24 mouse cellular contexts compared by ENCODE assay signal in the genomic region with DNA sequence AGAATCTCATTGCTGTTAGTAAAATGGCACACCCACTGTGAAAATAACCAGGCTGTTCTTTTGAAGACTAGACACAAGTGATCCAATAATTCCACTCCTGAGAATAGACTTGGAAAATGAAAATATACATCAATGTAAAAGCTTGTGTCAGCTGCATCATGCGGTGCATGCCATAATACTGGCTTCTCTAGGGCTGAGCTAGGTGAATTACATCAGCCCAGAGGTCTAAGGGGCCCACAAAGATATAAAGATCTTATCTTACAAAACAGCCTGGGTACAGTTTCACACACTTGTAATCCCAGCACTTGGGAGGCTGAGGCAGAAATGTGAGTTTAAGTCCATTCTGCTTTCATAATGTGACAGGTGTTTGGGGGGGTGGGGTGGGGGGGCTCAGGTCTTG. TPM values are rescaled to one million over a fixed set of nuclear protein-coding genes. Genes with fewer than 3 reads are reported as not detected.
"Had no signal": no experiment of that assay in that cellular context is flagged by ENCODE, and none has a peak within 500 bp of the region (broad histone marks: within the 10 kb centered on the region; RNA-seq: fewer than 3 reads in every experiment).

No protein-coding gene starts in this region.

- H3K36me3 ChIP-seq: lung, embryonic 15.5 days; midbrain, embryonic 15.5 days; neural tube, embryonic 12.5 days had no signal

- H3K9ac ChIP-seq: limb, embryonic 13.5 days; liver, embryonic 12.5 days; liver, embryonic 15.5 days; lung, embryonic 15.5 days; midbrain, embryonic 15.5 days; neural tube, embryonic 12.5 days had no signal

- H3K4me1 ChIP-seq: limb, embryonic 10.5 days; limb, embryonic 13.5 days; lung, embryonic 15.5 days; midbrain, embryonic 15.5 days; neural tube, embryonic 12.5 days had no signal

- H3K4me3 ChIP-seq: layer of hippocampus, adult 2 months; limb, embryonic 10.5 days; limb, embryonic 13.5 days; liver, embryonic 12.5 days; liver, embryonic 15.5 days; lung, embryonic 15.5 days; midbrain, embryonic 15.5 days; myocyte; neural tube, embryonic 12.5 days had no signal

- H3K27ac ChIP-seq: layer of hippocampus, adult 2 months; limb, embryonic 10.5 days; limb, embryonic 13.5 days; liver, embryonic 12.5 days; liver, embryonic 15.5 days; lung, embryonic 15.5 days; midbrain, embryonic 15.5 days; neural tube, embryonic 12.5 days; stomach, postnatal 0 days had no signal

- ATAC-seq: liver, embryonic 12.5 days; midbrain, embryonic 15.5 days had no signal

- H3K9me3 ChIP-seq: limb, embryonic 10.5 days; limb, embryonic 13.5 days; liver, embryonic 12.5 days; liver, embryonic 15.5 days; lung, embryonic 15.5 days; midbrain, embryonic 15.5 days; neural tube, embryonic 12.5 days had no signal

- DNase-seq: kidney, adult 18-20 months; kidney, adult 9 months; kidney, postnatal 25 days; layer of hippocampus, adult 9-11 months; liver; lung, adult 18-20 months; lung, postnatal 10 days; lung, postnatal 4 days; right cerebral cortex, adult 18-20 months; right cerebral cortex, postnatal 14 days; right cerebral cortex, postnatal 4 days; thymus, postnatal 25 days had no signal

- H3K4me2 ChIP-seq: limb, embryonic 13.5 days; liver, embryonic 12.5 days; liver, embryonic 15.5 days; lung, embryonic 15.5 days; midbrain, embryonic 11.5 days; midbrain, embryonic 15.5 days; neural tube, embryonic 12.5 days had no signal

- H3K27me3 ChIP-seq: limb, embryonic 13.5 days; liver, embryonic 12.5 days; liver, embryonic 15.5 days; lung, embryonic 15.5 days; midbrain, embryonic 15.5 days; neural tube, embryonic 12.5 days had no signal

RNA-seq across cellular contexts. Expression of a gene that starts 18.7 kb away (rescaled TPM):
- total RNA-seq: megakaryocyte-erythroid progenitor cell, adult 5-6 weeks had no signal
- polyA plus RNA-seq: myocyte had no signal
